Mouse (Mus musculus) kidney, adult 2 months (tissue): Measurements from ENCODE around the gene Il11ra1. TPM values are rescaled to one million over a fixed set of nuclear protein-coding genes. Genes with fewer than 3 reads are reported as not detected.
A peak's percentile ranks its signal among the peaks of the same experiment; 100 is the strongest.

Experiments
- DNase-seq: peaks from one replicate; pipeline ENCODE4 v3.0.0; 2021
- H3K27ac ChIP-seq: fragments of 200-500 bp; 2 replicates; pipeline ENCODE4 v1.5.1; 2012; ENCODE audit warnings: low read depth, low read length, control low read depth, inconsistent platforms; ENCODE audit not compliant: insufficient read depth
- H3K27me3 ChIP-seq: fragments of 200-500 bp; replicated peaks from 2 replicates; pipeline ENCODE4 v1.6.1; 2012; ENCODE audit warnings: mild to moderate bottlenecking, moderate library complexity, low read length, inconsistent platforms; ENCODE audit not compliant: control insufficient read depth, insufficient read depth
- H3K36me3 ChIP-seq: fragments of 200-500 bp; 2 replicates; pipeline ENCODE4 v1.6.1; 2012; ENCODE audit warnings: mild to moderate bottlenecking, moderate library complexity, low read length, inconsistent platforms; ENCODE audit not compliant: control insufficient read depth, insufficient read depth
- H3K4me1 ChIP-seq: fragments of 200-500 bp; 2 replicates; pipeline ENCODE4 v1.6.1; 2011; ENCODE audit warnings: low read length; ENCODE audit not compliant: control insufficient read depth, insufficient read depth
- H3K4me3 ChIP-seq: fragments of 200-500 bp; 2 replicates; pipeline ENCODE4 v1.5.1; 2011; ENCODE audit warnings: mild to moderate bottlenecking, low read depth, low read length, control low read depth; ENCODE audit not compliant: insufficient read depth
- CTCF ChIP-seq: fragments of 200-500 bp; conservative IDR thresholded peaks from 2 replicates; pipeline ENCODE4 v1.5.1; 2011; ENCODE audit warnings: low read depth, mild to moderate bottlenecking, control low read depth, low read length, moderate library complexity, mixed read lengths; ENCODE audit not compliant: insufficient read depth, insufficient read length
- POLR2A ChIP-seq: fragments of 200-500 bp; IDR thresholded peaks from one replicate; pipeline ENCODE4 v1.6.1; 2011; ENCODE audit warnings: low read depth, low read length, control low read depth
- WGBS: fragments of 180-500 bp; shearing (Covaris S2); methylation state at CpG from one replicate; pipeline ENCODE4 v1.1.7; 2018; 5-methylcytosine and 5-hydroxymethylcytosine counted together
- polyA plus RNA-seq: library from polyadenylated mRNA; depleted of rRNA; stranded (reverse); fragments of >200 nt; gene quantifications from 2 replicates; pipeline ENCODE4 v1.2.3, GENCODE M21; 2012

The Il11ra1 gene
- polyA plus RNA-seq, 1 experiment, result 125 TPM

- whole genome bisulfite sequencing, result under 1% methylated on average over 27 of the region's 27 CpGs
- H3K36me3 ChIP-seq, result no peaks in the 10 kb centered on the region
- peak overlapping the region; percentile 94 for H3K27ac ChIP-seq
- H3K4me3 ChIP-seq, result peak overlapping the region; percentile 97
- TF ChIP-seq CTCF (0 out of 2 replicates have a peak, but pooled peaks have one; percentile 6), POLR2A (peak; percentile 80)
- H3K4me1 ChIP-seq, result peaks cover 4% of the 10 kb centered on the region; the same call in 1 of the 2 replicates
- peak; percentile 98 for DNase-seq
- no peaks in the 10 kb centered on the region for H3K27me3 ChIP-seq
Measured at GRCm38 (mm10) chr4:41741158-41741560, 41.4 kb downstream of the Il11ra1 start.

GRCm38 (mm10) chr4:41744131-41744530 is 44.3 kb downstream of the Il11ra1 start:
- 71% methylated on average over 2 of the region's 2 CpGs for WGBS
- Histone ChIP-seq H3K27ac (no peak overlapping the region), H3K36me3 (no peaks in the 10 kb centered on the region; the same call in 1 of the 2 replicates), H3K27me3 (no peaks in the 10 kb centered on the region), H3K4me3 (no peak overlapping the region), H3K4me1 (peaks cover 4% of the 10 kb centered on the region; the same call in 1 of the 2 replicates)
- TF ChIP-seq CTCF, result no peak
- TF ChIP-seq POLR2A, result no peak
- no peak for DNase-seq

GRCm38 (mm10) chr4:41745021-41745420 is 45.2 kb downstream of the Il11ra1 start:
- Histone ChIP-seq H3K36me3 (no peaks in the 10 kb centered on the region; the same call in 1 of the 2 replicates), H3K27me3 (no peaks in the 10 kb centered on the region), H3K4me3 (no peak overlapping the region), H3K4me1 (peaks cover 4% of the 10 kb centered on the region; the same call in 1 of the 2 replicates), H3K27ac (no peak overlapping the region)
- 72% methylated on average over 1 of the region's 1 CpGs for WGBS
- no peak for DNase-seq
- no peak for TF ChIP-seq CTCF
- TF ChIP-seq POLR2A, result no peak

- peak within 1 kb of the TSS; percentile 78 for H3K4me3 ChIP-seq
- DNase-seq, result peak; percentile 91
- peaks cover 19% of the 10 kb centered on the region; the same call in 1 of the 2 replicates for H3K4me1 ChIP-seq
- WGBS, result 9% methylated on average over 14 of the region's 14 CpGs
- TF ChIP-seq POLR2A (no peak), CTCF (no peak)
- H3K27me3 ChIP-seq, result no peaks in the 10 kb centered on the region
- peak within 1 kb of the TSS; percentile 96 for H3K27ac ChIP-seq
- H3K36me3 ChIP-seq, result no peaks in the 10 kb centered on the region; the same call in 1 of the 2 replicates
Measured at GRCm38 (mm10) chr4:41754797-41755337, 55.1 kb downstream of the Il11ra1 start, which contains the start of gene Galt. Gene Galt (plus strand): TSS chr4:41755228.

GRCm38 (mm10) chr4:41755338-41756305 is 55.8 kb downstream of the Il11ra1 start, which contains the start of gene Sigmar1:
Gene Sigmar1 (minus strand): TSS chr4:41756157.
- H3K27ac ChIP-seq, result peak within 1 kb of the TSS; percentile 98
- H3K27me3 ChIP-seq, result no peaks in the 10 kb centered on the region
- peak within 1 kb of the TSS; percentile 78 for H3K4me3 ChIP-seq
- TF ChIP-seq CTCF, result peak; percentile 86
- peak; percentile 51 for TF ChIP-seq POLR2A
- DNase-seq, result peak; percentile 94
- peaks cover 21% of the 10 kb centered on the region; the same call in 1 of the 2 replicates for H3K4me1 ChIP-seq
- H3K36me3 ChIP-seq, result no peaks in the 10 kb centered on the region; the same call in 1 of the 2 replicates
- WGBS, result under 1% methylated on average over 57 of the region's 57 CpGs

GRCm38 (mm10) chr4:41756440-41756839 is 56.7 kb downstream of the Il11ra1 start:
- 59% methylated on average over 8 of the region's 8 CpGs for WGBS
- TF ChIP-seq CTCF, result no peak
- TF ChIP-seq POLR2A, result no peak
- Histone ChIP-seq H3K36me3 (no peaks in the 10 kb centered on the region; the same call in 1 of the 2 replicates), H3K4me1 (peaks cover 22% of the 10 kb centered on the region; the same call in 1 of the 2 replicates), H3K27me3 (no peaks in the 10 kb centered on the region), H3K4me3 (peak overlapping the region; percentile 78), H3K27ac (peak overlapping the region; percentile 32)
- DNase-seq, result no peak

GRCm38 (mm10) chr4:41757321-41757720 is 57.5 kb downstream of the Il11ra1 start:
- peak overlapping the region; percentile 98 for H3K27ac ChIP-seq
- no peak for TF ChIP-seq CTCF
- no peak for TF ChIP-seq POLR2A
- 68% methylated on average over 13 of the region's 13 CpGs for WGBS
- no peak overlapping the region for H3K4me3 ChIP-seq
- H3K4me1 ChIP-seq, result peaks cover 28% of the 10 kb centered on the region; the same call in 1 of the 2 replicates
- H3K36me3 ChIP-seq, result no peaks in the 10 kb centered on the region; the same call in 1 of the 2 replicates
- peak; percentile 63 for DNase-seq
- H3K27me3 ChIP-seq, result no peaks in the 10 kb centered on the region
